Mouse (Mus musculus) forebrain, embryonic 16.5 days (tissue): ENCODE results near the gene Ofd1. TPM values are rescaled to one million over a fixed set of nuclear protein-coding genes. Genes with fewer than 3 reads are reported as not detected.

ENCODE experiments used
- ATAC-seq: fragments of 200-750 bp; cut with Nextera tagmentation; 2 replicates; pipeline ENCODE4 v1.8.0; 2017; ENCODE audit warnings: mild to moderate bottlenecking, moderate library complexity
- H3K27ac ChIP-seq: fragments of 300-500 bp; sonication (generic); 2 replicates; pipeline ENCODE4 v1.5.1; 2014; ENCODE audit warnings: low read length, control low read depth
- H3K27me3 ChIP-seq: fragments of 300-500 bp; sonication (generic); replicated peaks from 2 replicates; pipeline ENCODE4 v1.6.1; 2014; ENCODE audit warnings: low read length; ENCODE audit not compliant: control insufficient read depth, insufficient read depth
- H3K36me3 ChIP-seq: fragments of 300-500 bp; sonication (generic); 2 replicates; pipeline ENCODE4 v1.6.1; 2014; ENCODE audit not compliant: control insufficient read depth, insufficient read depth
- H3K4me1 ChIP-seq: fragments of 300-500 bp; sonication (generic); replicated peaks from 2 replicates; pipeline ENCODE4 v1.6.1; 2014; ENCODE audit warnings: low read length; ENCODE audit not compliant: control insufficient read depth, insufficient read depth
- H3K4me2 ChIP-seq: fragments of 300-500 bp; sonication (generic); 2 replicates; pipeline ENCODE4 v1.6.1; 2014; ENCODE audit warnings: mild to moderate bottlenecking, low read length, control low read depth
- H3K4me3 ChIP-seq: fragments of 300-500 bp; sonication (generic); replicated peaks from 2 replicates; pipeline ENCODE4 v1.5.1; 2014; ENCODE audit warnings: mild to moderate bottlenecking, low read length, control low read depth
- H3K9ac ChIP-seq: fragments of 300-500 bp; sonication (generic); replicated peaks from 2 replicates; pipeline ENCODE4 v1.6.1; 2014; ENCODE audit warnings: low read depth, low read length, control low read depth
- H3K9me3 ChIP-seq: fragments of 300-500 bp; sonication (generic); 2 replicates; pipeline ENCODE4 v1.6.1; 2016; ENCODE audit warnings: low read length; ENCODE audit not compliant: control insufficient read depth
- WGBS: fragments of 180-500 bp; shearing (Covaris S2); extraction: QIAGEN DNeasy Blood & Tissue Kit; methylation state at CpG from one replicate; pipeline ENCODE4 v1.1.7; 2014; 5-methylcytosine and 5-hydroxymethylcytosine counted together
- polyA plus RNA-seq: library from polyadenylated mRNA; unstranded; fragments of >200 nt; fragmentation: Nextera tagmentation; extraction: Ambion mirVana; gene quantifications from 2 replicates; pipeline ENCODE4 v1.2.1, GENCODE M21; 2015

Ofd1 gene
- polyA plus RNA-seq, 1 experiment from 2014 or later, result 7.9 TPM

GRCm38 (mm10) chrX:166348634-166349033, 91.9 kb downstream of the Ofd1 start:
- ATAC-seq, result no peak
- WGBS, result 27% methylated on average over 4 of the region's 4 CpGs
- Histone ChIP-seq H3K9ac (peak overlapping the region; percentile 35), H3K4me2 (peak overlapping the region; percentile 57), H3K9me3 (no peaks in the 10 kb centered on the region), H3K4me1 (peaks cover 27% of the 10 kb centered on the region), H3K4me3 (peak overlapping the region; percentile 41), H3K36me3 (no peaks in the 10 kb centered on the region), H3K27me3 (no peaks in the 10 kb centered on the region), H3K27ac (peak overlapping the region; percentile 78)

- Histone ChIP-seq H3K27me3 (no peaks in the 10 kb centered on the region), H3K9me3 (no peaks in the 10 kb centered on the region), H3K36me3 (no peaks in the 10 kb centered on the region), H3K4me3 (peak overlapping the region; percentile 41), H3K4me2 (peak overlapping the region; percentile 57), H3K9ac (peak overlapping the region; percentile 35), H3K4me1 (peaks cover 25% of the 10 kb centered on the region), H3K27ac (peak overlapping the region; percentile 78)
- ATAC-seq, result no peak
- WGBS, result 24% methylated on average over 6 of the region's 6 CpGs
Observed at GRCm38 (mm10) chrX:166348086-166348485, 92.4 kb downstream of the Ofd1 start.

- H3K4me2 ChIP-seq, result peak overlapping the region; percentile 15
- no peaks in the 10 kb centered on the region for H3K27me3 ChIP-seq
- peaks cover 3% of the 10 kb centered on the region; the same call in 1 of the 2 replicates for H3K4me1 ChIP-seq
- no peaks in the 10 kb centered on the region for H3K9me3 ChIP-seq
- peak overlapping the region; percentile 69 for H3K9ac ChIP-seq
- peak overlapping the region; percentile 96 for H3K27ac ChIP-seq
- H3K36me3 ChIP-seq, result no peaks in the 10 kb centered on the region
- ATAC-seq, result peak; percentile 93
- H3K4me3 ChIP-seq, result peak overlapping the region; percentile 53
- WGBS, result 20% methylated on average over 10 of the region's 10 CpGs
Observed at GRCm38 (mm10) chrX:166344228-166345015, 96.1 kb downstream of the Ofd1 start.

- H3K27me3 ChIP-seq, result no peaks in the 10 kb centered on the region
- 83% methylated on average over 6 of the region's 6 CpGs for WGBS
- H3K9me3 ChIP-seq, result no peaks in the 10 kb centered on the region
- no peak overlapping the region for H3K4me2 ChIP-seq
- H3K36me3 ChIP-seq, result no peaks in the 10 kb centered on the region
- no peak overlapping the region for H3K9ac ChIP-seq
- no peak overlapping the region for H3K27ac ChIP-seq
- H3K4me3 ChIP-seq, result no peak overlapping the region
- no peak for ATAC-seq
- no peaks in the 10 kb centered on the region for H3K4me1 ChIP-seq
Observed at GRCm38 (mm10) chrX:166341795-166342194, 98.7 kb downstream of the Ofd1 start.

Other genes starting within 250 kb of the Ofd1 start
- 441 and 505 TPM in 2 replicates for gene Gpm6b, start 201.8 kb downstream of the Ofd1 start, polyA plus RNA-seq
- gene Trappc2, start 130 bp downstream of the Ofd1 start, polyA plus RNA-seq, result 71.1 and 79.4 TPM in 2 replicates
- gene Rab9, start 39.2 kb upstream of the Ofd1 start, polyA plus RNA-seq, result 50.2 and 55.7 TPM in 2 replicates
- 7.6 TPM in 2 replicates for gene Tceanc, start 77.9 kb upstream of the Ofd1 start, polyA plus RNA-seq
- 2.4 and 2.9 TPM in 2 replicates for gene Egfl6, start 145.0 kb upstream of the Ofd1 start, polyA plus RNA-seq